Mouse (Mus musculus): ENCODE results near the gene Cdh4.

Gene Cdh4

DNA sequence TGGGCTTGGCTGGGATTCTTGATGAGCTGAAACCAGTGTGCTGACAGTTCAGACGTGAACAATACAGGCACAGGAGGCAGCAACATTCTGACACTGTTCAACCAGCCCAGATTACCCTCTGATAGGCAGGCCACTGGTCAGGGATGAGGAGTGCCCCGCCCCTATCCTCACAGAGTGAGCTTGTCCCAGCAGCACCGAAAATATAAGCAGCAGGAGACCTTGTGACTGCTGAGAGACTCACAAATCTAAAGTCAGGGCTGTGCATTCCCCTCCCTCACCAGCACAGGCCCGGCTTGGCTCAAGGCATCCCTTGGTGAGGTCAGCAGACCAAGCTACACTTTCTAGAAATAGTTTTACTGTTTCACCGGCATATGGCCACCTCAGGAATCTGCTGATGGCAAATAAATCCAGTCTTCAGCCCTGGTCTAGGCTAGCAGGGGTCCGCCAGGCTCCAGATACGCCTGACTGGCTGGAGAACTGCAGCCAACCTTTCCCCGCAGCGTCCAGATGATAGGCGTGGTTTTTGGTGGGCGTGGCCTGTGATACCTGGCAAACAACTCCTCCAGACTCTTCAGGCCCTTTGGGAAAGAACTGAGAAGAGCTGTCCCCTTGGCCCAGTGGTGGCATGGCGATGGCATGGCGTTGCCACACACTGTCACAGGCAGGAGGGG lies 332.3 kb downstream of the Cdh4 start:
- DNase-seq (ENCODE audit: inconsistent age in 2 of 2, low spot score in 1 of 2): no peak

DNA sequence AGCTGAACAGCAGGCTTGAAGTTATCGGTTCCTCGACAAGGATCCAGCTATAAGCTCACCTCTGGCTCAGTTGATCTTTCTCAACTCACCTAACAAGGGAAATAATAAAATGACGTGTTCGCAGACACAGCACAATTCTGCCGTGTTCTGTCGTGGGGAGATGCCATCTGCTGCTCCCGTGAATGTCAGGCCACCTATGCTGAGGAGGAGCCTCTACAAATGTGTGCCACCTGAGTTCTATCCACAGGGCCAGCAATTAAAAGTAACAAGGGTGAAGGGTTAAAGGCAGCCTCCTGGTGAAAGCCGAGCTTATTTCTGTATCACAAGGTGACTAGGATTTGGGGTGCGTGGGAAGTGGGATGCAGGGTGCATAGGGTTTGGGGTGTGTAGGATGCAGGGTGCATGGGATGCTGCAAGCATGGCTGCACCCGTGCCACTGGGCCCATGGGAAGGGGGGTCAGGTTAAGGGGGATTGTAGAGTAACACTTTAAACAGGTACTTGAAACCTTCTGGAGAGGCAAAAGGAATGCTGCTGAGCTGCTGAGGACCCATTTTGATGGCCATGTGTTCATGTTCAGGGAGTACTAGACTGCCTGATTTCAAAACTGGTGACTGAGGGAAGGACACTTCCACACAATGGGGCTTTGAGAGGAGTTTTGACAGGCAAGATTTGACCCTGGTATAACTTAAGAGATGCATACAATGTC lies 333.9 kb downstream of the Cdh4 start:
- DNase-seq (ENCODE audit: inconsistent age in 2 of 2, low spot score in 1 of 2): no peak

DNA sequence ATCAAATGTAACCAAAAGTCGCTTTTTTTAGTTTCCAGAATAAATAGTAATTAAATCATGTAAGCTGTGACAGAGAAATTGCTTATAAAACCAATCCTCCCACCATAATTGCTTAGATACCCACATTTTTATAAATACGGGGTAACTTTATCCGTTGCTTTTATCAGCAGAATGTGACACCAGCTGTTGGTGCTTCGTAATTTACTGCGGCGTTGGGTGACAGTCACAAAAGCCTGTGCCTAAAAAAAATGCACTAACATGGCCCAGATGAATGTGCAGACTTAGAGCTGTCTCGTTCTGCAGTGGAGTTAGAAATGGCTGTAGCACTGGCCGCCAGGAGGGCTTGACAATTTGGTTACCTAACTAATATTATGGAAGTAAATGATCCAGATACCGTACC lies 337.0 kb downstream of the Cdh4 start:
- no peak for DNase-seq (ENCODE audit: inconsistent age in 2 of 2, low spot score in 1 of 2)

DNA sequence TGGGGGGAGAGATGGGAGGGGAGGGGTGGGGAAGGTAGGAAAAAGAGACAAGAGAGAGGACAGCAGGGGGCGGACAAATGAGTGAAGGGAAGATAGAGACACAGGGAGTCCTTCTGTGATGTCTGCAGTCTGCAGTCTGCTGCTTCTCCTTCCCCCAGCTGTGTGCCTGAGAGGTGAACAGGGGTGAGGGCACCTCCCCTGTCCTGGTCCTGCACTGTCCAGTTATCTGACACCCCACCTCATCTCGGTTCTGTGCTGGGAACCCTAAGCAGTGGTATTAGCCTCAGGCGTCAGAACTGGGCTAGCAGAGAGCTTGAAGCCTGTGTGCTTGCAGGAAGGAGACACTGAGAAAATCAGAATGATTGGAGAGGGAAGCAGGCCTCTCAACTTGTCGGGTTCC lies 338.7 kb downstream of the Cdh4 start:
- DNase-seq (ENCODE audit: inconsistent age in 2 of 2, low spot score in 1 of 2): no peak

DNA sequence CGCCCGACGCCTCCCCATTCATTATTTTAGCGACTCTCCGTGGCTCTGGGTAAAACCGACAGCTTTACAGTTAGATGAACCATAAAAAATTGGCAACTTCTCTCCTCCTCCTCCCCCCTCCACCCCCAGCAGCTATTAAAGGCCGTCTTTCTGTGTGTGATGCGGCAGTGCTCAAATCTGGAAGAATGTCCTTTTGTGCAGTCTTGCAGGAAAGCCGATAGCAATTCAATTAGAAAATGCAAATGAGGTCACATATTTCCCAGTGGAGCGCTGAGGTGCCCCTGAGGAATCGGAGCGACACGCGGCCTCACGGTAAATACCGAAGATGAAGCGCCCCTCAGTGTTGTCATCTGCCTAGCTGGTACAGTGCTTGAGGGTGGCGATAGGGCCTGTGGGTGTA lies 345.0 kb downstream of the Cdh4 start:
- DNase-seq (ENCODE audit: inconsistent age in 2 of 2, low spot score in 1 of 2): no peak

DNA sequence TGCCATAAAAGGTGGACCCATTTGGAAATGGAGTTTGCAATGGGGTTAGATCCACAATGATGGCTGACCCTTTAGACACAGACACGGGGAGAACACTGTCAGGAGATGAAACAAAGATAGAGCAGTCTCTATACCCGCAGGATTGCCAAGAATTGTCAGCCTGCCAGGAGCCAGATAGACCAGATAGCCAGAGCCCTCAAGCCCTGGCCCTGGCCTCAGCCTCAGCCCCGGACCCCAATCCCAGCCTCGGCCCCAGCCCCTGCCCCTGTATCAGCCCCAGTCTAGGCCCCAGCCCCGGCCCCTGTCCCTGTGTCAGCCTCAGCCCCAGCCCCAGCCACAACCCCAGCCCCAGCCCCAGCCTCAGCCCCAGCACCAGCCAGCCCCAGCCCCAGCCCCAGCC lies 345.6 kb downstream of the Cdh4 start:
- no peak for DNase-seq (ENCODE audit: inconsistent age in 2 of 2, low spot score in 1 of 2)

DNA sequence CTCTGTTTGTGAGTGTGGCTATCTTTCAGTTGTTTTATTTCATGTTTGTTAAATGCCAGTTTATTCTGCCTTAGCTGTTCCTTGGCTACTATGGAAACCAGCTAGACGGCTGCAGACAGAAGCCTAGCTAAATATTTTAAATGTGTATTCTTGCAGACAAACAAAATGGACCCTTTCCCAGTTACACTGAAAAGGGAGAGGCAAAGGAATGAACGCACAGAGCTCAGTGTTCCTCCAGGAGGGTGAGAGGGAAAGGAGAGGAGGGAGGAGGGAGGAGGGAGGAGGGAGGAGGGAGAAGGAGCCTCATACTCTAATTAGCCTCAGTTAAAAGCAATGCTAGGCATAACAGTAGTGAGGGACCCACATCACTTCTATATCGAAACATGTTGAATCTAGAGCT lies 348.5 kb downstream of the Cdh4 start:
- no peak for DNase-seq (ENCODE audit: inconsistent age in 2 of 2, low spot score in 1 of 2)

DNA sequence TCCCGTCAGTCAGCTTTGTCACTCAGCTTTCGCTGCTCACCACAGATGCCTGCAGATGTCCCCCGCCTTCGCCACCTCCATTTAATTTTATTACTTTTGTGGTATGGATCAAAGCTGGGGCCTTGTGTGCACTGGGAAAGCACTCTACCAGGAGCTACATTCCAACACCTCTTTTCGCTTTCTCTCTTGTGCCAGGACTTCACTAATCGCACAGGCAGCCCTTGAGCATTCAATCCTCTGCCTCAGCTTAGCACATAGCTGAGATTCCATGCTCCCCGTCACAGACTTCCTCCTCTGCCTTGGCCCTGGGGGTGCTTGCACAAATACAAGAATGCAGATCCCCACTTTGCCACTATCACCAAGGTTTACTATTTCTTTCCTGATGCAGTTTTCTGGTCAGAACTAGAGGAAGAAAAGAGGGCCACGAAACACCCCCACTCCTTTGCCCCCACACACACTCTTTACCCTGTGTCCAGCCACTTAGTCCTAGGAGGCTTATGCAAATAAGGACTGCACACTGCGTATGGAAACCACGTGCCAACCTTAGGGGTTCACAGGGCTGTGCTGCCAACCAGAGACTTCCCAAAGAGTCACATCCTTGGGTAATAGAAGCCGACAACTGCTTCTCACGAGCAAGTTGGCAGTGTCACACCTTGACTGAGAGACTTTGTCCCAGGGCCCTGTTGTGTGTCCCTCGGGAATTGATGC lies 350.3 kb downstream of the Cdh4 start:
- DNase-seq (ENCODE audit: inconsistent age in 2 of 2, low spot score in 1 of 2): no peak

DNA sequence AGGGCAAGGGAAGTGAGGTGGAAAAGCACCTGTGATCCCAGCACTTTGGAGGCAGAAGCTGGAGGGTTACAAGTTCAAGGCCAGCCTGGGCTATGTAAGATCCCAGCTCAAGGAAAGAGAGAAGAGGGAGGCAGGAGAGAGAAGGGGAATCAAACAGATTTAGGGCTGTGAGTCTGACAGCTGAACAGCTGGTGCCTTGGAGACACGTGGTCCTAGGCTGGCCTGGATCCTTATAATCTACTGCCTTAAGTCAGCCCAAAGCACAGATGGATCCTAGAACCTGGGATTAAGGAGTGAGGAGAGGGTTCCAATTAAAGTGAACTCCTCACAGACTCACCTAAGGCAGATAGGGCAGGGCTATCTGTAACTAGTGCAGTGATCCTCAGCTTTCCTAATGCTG lies 352.1 kb downstream of the Cdh4 start:
- no peak for DNase-seq (ENCODE audit: inconsistent age in 2 of 2, low spot score in 1 of 2)

DNA sequence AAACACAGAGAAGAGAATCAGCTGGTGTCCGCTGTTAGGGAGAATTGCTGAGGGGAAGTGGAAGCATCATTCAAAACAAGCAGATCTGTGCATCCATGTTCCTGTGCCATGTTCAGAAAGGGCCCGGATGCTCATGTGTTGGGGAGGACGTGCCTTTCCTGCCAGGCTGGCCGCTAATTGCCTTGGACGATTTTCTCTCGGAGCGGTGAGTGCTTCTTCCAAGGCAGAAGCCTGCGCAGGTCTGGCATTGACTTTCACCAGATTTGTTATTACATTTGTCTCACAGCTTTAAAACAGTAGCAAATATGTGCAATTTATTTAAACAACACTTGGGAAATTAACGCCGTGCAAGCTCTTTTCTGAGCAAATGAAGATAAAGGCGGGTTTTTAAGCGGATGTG lies 353.2 kb downstream of the Cdh4 start:
- no peak for DNase-seq (ENCODE audit: inconsistent age in 2 of 2, low spot score in 1 of 2)

DNA sequence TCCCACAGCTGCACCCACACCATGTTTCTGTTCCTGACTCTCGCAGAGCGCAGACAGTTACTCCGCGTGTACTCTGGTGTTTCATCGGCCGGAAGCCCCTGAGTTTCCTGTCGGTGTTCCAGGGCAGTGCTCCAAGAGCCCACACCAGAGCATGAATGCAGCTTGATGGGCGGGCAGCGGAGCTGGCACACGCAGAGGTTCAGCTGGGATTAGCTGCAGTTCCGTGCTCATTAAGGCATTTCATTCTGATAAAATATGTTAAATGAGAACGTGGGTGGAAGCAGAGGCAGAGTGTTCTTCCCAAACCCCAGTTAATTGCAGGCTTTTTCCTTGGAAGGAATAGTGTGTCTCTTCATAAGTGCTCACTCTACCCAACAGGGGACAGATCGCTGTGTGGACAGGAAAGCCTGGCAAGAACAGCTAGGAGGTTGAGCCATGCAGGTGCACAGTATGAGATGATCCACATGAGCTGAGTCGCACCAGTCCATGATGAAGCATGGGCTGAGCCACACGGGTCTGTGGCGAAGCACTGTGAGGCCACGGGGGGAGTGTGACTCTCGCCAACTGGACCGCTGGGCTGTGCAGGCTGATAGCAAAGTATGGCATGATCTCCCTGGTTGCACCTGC lies 357.8 kb downstream of the Cdh4 start:
- no peak for DNase-seq (ENCODE audit: inconsistent age in 2 of 2, low spot score in 1 of 2)

DNA sequence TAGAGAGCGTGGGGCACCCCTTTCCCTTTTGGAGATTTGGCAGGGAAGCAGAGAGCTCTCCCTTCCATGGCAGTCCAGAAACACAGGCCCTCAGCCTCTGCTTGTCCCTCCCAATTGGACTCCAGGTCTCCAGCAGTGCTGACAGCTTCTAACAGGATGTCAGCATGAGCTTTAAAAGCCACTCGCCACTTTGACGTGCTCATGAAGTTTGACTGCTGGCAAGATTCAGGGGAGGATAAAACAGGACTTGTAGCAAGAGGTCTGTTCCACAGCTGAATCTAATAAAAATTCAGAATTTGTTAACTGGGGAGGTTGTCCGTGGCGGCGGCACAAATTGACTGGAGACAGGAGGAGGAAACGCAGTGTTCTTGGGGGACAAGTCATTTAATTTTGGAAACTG lies 358.8 kb downstream of the Cdh4 start:
- peak in 1 of 2 experiments; percentile 11 for DNase-seq (ENCODE audit: inconsistent age in 2 of 2, low spot score in 1 of 2)

DNA sequence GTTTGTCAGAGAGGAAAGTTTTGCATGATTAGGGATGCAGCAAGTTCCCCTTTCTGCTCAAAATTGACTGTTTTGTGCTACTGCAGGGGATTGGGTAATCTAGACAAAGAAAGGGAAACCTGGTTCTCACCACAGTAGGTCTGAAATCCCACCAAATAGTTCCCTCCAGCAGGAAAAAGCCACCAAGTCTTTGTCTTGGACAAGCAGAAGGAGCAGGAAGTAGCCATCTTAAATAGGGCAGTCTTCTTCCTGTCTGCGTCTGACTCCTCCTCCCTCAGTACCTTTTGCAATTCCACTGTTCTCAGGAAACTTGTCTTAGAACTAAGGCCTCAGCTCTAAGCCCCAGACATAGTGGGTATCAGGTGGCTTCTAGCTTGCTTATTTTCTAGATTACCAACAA lies 360.2 kb downstream of the Cdh4 start:
- no peak for DNase-seq (ENCODE audit: inconsistent age in 2 of 2, low spot score in 1 of 2)

DNA sequence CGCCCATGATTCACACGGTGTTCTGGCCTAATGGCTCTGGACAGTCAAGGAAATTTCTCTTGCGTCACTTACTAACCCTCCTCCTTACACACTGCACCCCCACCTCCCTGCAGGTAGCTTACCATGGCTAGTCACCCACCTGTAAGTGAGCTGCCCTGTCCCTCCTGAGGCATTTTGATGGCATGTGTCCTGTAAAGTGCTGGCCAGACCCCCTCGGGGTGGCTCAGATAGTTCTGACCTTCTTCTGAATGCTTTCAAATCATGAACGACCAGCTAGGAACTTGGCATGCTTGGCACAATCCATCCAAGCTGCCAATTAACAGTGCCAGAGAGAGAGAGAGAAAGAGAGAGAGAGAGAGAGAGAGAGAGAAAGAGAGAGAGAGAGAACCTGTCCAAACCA lies 368.9 kb downstream of the Cdh4 start:
- DNase-seq (ENCODE audit: inconsistent age in 2 of 2, low spot score in 1 of 2): no peak

DNA sequence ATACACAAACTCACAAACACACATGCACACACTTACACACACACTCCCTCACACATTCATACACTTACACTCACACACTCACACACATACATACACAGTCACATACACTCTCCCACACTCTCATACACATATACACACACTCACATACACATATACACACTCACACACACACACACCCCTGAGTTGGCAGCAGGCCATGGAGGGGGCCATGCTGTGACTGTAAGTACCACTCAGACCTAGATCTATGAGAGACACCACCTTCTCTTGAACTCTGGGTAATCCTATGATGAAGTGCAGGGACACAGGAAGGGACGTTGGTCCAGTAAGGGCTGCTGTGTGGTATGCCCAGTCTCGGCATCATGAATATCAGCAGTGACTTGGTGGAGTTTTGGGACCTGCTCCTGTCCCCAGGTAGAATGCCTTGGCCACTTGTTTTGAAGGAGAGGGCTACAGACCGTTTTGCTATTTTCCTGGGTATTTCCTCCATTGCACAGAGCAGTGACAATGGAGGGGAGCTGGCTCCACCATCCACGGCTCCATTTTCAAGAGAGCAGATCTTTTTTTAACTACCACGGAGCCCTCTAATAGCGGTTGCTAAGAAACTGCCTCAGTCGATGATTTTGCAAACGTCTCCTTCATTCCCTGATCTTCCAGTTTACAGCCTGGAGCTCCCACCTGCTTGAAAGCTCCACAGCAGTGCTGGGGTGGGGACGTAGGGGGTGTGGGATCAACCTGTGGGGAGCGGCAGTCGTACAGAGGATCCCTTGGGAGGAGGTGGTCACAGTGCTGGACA lies 371.0 kb downstream of the Cdh4 start:
- no peak for DNase-seq (ENCODE audit: inconsistent age in 2 of 2, low spot score in 1 of 2)

DNA sequence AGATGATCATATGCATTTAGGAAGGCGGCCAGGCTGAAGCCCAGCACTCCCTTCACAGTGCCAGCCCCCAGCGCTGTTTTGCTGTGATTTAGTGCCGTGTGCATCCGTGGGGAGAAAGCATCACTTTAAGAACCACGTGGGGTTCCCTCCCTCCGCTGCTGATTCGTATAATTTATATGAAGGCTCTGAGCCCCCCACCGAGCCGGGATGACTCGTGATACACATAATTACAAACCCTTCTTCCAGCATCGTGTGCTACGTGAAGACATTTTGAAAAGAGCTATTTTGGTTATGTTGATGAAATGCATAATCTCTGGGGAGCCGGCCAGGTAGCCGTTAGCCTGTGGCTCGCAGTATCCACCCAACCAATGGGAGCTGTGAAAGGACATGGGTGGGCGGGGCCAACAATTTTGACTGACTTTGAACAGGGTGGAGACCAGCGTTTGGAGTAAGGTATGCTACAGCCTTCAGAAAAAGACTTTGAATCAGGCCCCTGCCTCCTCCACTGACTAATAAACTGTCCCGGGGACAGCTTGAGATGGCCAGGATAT lies 382.6 kb downstream of the Cdh4 start:
- no peak for DNase-seq (ENCODE audit: inconsistent age in 2 of 2, low spot score in 1 of 2)

DNA sequence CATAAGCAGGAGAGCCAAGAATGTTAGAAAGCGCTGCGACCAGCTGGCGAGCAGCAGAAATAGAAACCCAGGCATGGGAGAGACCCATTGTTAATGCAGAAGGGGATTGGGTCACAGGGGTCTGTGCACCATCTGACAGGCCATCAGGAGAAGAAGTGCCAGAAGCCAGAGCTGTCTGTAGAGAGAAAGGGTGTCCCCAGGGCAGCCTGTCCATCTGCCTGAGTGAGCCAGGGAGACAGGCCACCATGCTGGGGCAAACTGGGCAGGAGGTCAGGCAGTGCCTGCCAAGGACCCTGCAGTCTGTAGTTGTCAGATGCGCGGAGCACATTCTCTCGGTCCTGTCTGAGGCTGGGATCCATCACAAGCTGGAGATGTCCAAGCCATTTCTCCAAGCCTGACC lies 386.7 kb downstream of the Cdh4 start:
- DNase-seq (ENCODE audit: inconsistent age in 2 of 2, low spot score in 1 of 2): no peak

DNA sequence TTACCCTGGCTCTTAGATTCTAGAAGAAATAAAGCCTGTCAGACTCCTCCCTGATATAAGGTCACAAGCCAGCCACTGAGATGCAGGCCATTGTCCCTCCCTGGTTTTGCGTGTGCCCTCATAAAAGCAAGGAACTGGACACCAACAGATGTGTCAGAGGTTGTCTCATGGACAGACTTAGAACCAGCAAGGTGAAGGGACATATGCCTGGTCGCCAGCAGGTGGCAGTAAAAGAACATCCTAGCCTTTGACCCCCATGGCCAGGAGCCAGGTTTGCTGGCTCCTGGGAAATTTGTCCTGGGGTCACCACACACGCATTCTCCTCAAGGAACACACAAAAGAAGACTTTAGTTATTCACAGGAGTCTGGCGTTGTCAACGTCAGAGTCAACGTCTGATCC lies 387.7 kb downstream of the Cdh4 start:
- peak; percentile 15 to 52 for DNase-seq (ENCODE audit: inconsistent age in 2 of 2, low spot score in 1 of 2)

DNA sequence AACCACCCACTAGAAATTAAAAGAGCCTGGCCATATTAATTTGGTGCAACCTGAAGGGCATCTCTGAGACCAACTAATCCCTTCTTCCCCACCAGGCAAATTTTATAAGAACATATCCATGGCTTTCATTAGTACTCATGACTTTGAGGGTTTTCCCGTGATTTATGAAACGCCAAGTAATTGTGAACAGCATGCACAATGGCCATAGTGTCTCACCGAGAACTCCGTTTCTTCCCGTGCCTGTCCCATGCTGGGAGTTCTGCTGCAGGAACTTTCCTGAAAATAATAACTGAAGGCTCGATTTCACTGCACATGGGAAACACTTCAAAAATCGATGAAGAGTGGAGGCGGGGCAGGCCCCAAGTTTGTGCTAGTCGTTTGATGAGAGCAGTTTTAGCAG lies 392.7 kb downstream of the Cdh4 start:
- DNase-seq (ENCODE audit: inconsistent age in 2 of 2, low spot score in 1 of 2): no peak

DNA sequence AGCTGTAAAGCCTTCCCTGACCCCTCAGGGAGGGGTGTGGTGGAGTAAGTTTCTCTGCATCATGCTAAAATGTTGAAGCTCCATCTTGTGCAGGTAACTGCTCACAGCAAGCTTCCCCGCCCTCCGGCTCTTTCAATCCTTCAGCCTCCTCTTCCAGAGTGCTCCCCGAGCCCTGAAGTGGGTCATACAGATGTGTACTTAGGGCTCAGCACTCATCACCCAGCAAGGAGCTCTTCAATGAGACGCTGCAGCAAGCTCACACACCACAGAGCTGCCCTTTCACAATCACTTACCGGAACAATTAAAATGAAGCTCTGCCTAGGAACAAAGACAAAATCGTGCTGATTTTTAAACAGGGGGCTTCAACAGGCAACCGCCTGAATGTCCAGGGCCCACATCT lies 393.3 kb downstream of the Cdh4 start:
- no peak for DNase-seq (ENCODE audit: inconsistent age in 2 of 2, low spot score in 1 of 2)

DNA sequence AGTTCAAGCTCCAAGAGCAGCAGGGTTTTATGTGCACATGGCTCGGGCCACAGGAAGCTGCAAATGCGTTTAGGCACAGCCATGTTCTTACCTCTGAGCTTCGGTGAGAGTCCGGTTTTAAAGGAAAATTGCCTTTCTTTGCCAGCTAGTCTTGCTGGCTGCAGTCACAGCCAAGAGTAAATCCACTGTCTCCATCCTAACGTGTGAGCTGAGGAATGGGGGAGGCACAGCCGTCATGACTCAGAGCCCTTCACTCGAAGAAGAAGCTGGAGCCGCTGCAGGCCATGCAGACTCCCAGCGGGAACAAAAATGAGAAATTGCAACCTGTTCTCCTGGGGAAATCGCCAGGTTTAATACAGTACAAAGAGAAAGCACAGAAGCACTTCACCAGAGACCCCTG lies 395.0 kb downstream of the Cdh4 start:
- no peak for DNase-seq (ENCODE audit: inconsistent age in 2 of 2, low spot score in 1 of 2)
